Comparison of ENCODE assay signal across 8 mouse cellular contexts in genomic region chr19:25674056-25674420, GRCm38 (mm10). TPM values are rescaled to one million over a fixed set of nuclear protein-coding genes. Genes with fewer than 3 reads are reported as not detected.
A peak's percentile ranks its signal among the peaks of the same experiment; 100 is the strongest.
DNase-seq lines count a peak whose midpoint lies in the region; ATAC-seq and TF ChIP-seq lines count a peak whose summit lies in the region.

No protein-coding gene starts in this region.

- WGBS in intestine, postnatal 0 days, result 3% methylated on average over 15 of the region's 15 CpGs
- 1% methylated on average over 15 of the region's 15 CpGs for WGBS in neural tube, embryonic 12.5 days

- H3K4me1 ChIP-seq in embryonic fibroblast, embryonic 13.5 days (ENCODE audit: control insufficient read depth, insufficient read depth, low read length), result no peaks in the 10 kb centered on the region
- 0 out of 2 replicates have a peak, but pooled peaks cover 5% of the 10 kb centered on the region for H3K4me1 ChIP-seq in intestine, postnatal 0 days (replicated peaks; ENCODE audit: control insufficient read depth, insufficient read depth, low read length)
- H3K4me1 ChIP-seq in neural tube, embryonic 12.5 days, result peaks cover 18% of the 10 kb centered on the region

- peak overlapping the region; percentile 31 for H3K4me3 ChIP-seq in left cerebral cortex, adult 2 months
- H3K4me3 ChIP-seq in embryonic fibroblast, embryonic 13.5 days (ENCODE audit: insufficient read depth, low read length), result peak overlapping the region; percentile 16; the same call in 1 of the 2 replicates
- peak overlapping the region; percentile 44 for H3K4me3 ChIP-seq in intestine, postnatal 0 days (ENCODE audit: low read depth, low read length)
- H3K4me3 ChIP-seq in neural tube, embryonic 12.5 days, result peak overlapping the region; percentile 36

- H3K27me3 ChIP-seq in intestine, postnatal 0 days (replicated peaks; ENCODE audit: control insufficient read depth, insufficient read depth, low read length), result peaks cover 96% of the 10 kb centered on the region
- H3K27me3 ChIP-seq in neural tube, embryonic 12.5 days (replicated peaks), result peaks cover 90% of the 10 kb centered on the region

- intact Hi-C loops in left cerebral cortex, adult 2 months (cut with DNase I), result no loop called here
- intact Hi-C loops in left cerebral cortex, postnatal 4 days (cut with DNase I), result loop anchor here (5.0 kb wide), 1 partner anchor 518 kb away; no protein-coding TSS in a partner anchor

- no peak overlapping the region for H3K9ac ChIP-seq in intestine, postnatal 0 days (ENCODE audit: low read depth, low read length)
- peak overlapping the region; percentile 38; the same call in 1 of the 2 replicates for H3K9ac ChIP-seq in neural tube, embryonic 12.5 days

- peak overlapping the region; percentile 67 for H3K4me2 ChIP-seq in intestine, postnatal 0 days (replicated peaks; ENCODE audit: low read depth)
- peak overlapping the region; percentile 72 for H3K4me2 ChIP-seq in neural tube, embryonic 12.5 days (replicated peaks)

- ATAC-seq in intestine, postnatal 0 days, result no peak
- no peak for ATAC-seq in neural tube, embryonic 12.5 days (ENCODE audit: low FRiP score, low read depth)

- TF ChIP-seq CTCF in left cerebral cortex, adult 2 months (IDR thresholded peaks at IDR 0.05), result no peak
- no peak for TF ChIP-seq CTCF in embryonic fibroblast, embryonic 13.5 days (IDR thresholded peaks at IDR 0.05; ENCODE audit: borderline replicate concordance, insufficient read depth, low read length)
- no peak for TF ChIP-seq CTCF in intestine, postnatal 0 days (IDR thresholded peaks at IDR 0.05; ENCODE audit: low read depth)

- H3K27ac ChIP-seq in left cerebral cortex, adult 2 months, result no peak overlapping the region
- H3K27ac ChIP-seq in embryonic fibroblast, embryonic 13.5 days (ENCODE audit: insufficient read depth, low read length), result no peak overlapping the region
- H3K27ac ChIP-seq in intestine, postnatal 0 days (ENCODE audit: low read depth, low read length), result no peak overlapping the region
- no peak overlapping the region for H3K27ac ChIP-seq in neural tube, embryonic 12.5 days

- TF ChIP-seq POLR2A in embryonic fibroblast, embryonic 13.5 days (IDR thresholded peaks at IDR 0.05; ENCODE audit: low read depth, low read length), result no peak

- H3K36me3 ChIP-seq in intestine, postnatal 0 days (ENCODE audit: control insufficient read depth, insufficient read depth), result no peaks in the 10 kb centered on the region
- H3K36me3 ChIP-seq in neural tube, embryonic 12.5 days, result no peaks in the 10 kb centered on the region

- no peak for DNase-seq in left cerebral cortex, adult 2 months (ENCODE audit: extremely low spot score in 1 of 2, low spot score in 2 of 2)
- no peak for DNase-seq in left cerebral cortex, postnatal 4 days
- DNase-seq in adrenal gland, adult 18-20 months (ENCODE audit: low spot score in 2 of 2), result no peak
- no peak for DNase-seq in layer of hippocampus, adult 11-12 months (ENCODE audit: low spot score)
- no peak for DNase-seq in frontal cortex, postnatal 14 days (ENCODE audit: low spot score in 2 of 2)

- no peaks in the 10 kb centered on the region for H3K9me3 ChIP-seq in intestine, postnatal 0 days (ENCODE audit: control insufficient read depth)
- H3K9me3 ChIP-seq in neural tube, embryonic 12.5 days, result no peaks in the 10 kb centered on the region

RNA-seq across cellular contexts. Expression of gene Dmrt2, which starts 1.8 kb away (rescaled TPM):
- 1 to 10 TPM; 1.5 to 2.0 TPM for total RNA-seq in left cerebral cortex, adult 2 months (2021)
- total RNA-seq in left cerebral cortex, postnatal 4 days (2021), result 1 to 10 TPM; 1.7 to 3.3 TPM
- 1.1 and 3.1 TPM in 2 replicates for polyA plus RNA-seq in embryonic fibroblast, embryonic 13.5 days (2011; ENCODE audit: insufficient read length, low read depth, missing spikeins)
- polyA plus RNA-seq in intestine, postnatal 0 days (2015; fragmentation: Nextera tagmentation; extraction: Ambion mirVana), result 0.07 and 0.16 TPM in 2 replicates
- polyA plus RNA-seq in neural tube, embryonic 12.5 days (2016; fragmentation: Nextera tagmentation; extraction: Ambion mirVana), result 8.3 and 9.2 TPM in 2 replicates
- 1 to 10 TPM; 3.5 to 9.6 TPM for total RNA-seq in adrenal gland, adult 18-20 months (2021)
